Mouse (Mus musculus) midbrain, embryonic 13.5 days (tissue): ENCODE results near the gene Sfxn3. TPM values are rescaled to one million over a fixed set of nuclear protein-coding genes. Genes with fewer than 3 reads are reported as not detected.

Experiments used
- ATAC-seq: fragments of 200-750 bp; cut with Nextera tagmentation; 2 replicates; pipeline ENCODE4 v1.8.0; 2017; ENCODE audit warnings: mild to moderate bottlenecking, moderate TSS enrichment, moderate library complexity
- H3K27ac ChIP-seq: fragments of 300-500 bp; sonication (generic); 2 replicates; pipeline ENCODE4 v1.5.1; 2015; ENCODE audit warnings: inconsistent platforms, mild to moderate bottlenecking, moderate library complexity
- H3K27me3 ChIP-seq: fragments of 300-500 bp; sonication (generic); 2 replicates; pipeline ENCODE4 v1.6.1; 2015; ENCODE audit warnings: mild to moderate bottlenecking, inconsistent platforms
- H3K36me3 ChIP-seq: fragments of 300-500 bp; sonication (generic); 2 replicates; pipeline ENCODE4 v1.6.1; 2015; ENCODE audit warnings: mild to moderate bottlenecking, inconsistent platforms
- H3K4me1 ChIP-seq: fragments of 300-500 bp; sonication (generic); replicated peaks from 2 replicates; pipeline ENCODE4 v1.6.1; 2015; ENCODE audit warnings: inconsistent platforms
- H3K4me2 ChIP-seq: fragments of 300-500 bp; sonication (generic); replicated peaks from 2 replicates; pipeline ENCODE4 v1.6.1; 2015; ENCODE audit warnings: moderate library complexity, mild to moderate bottlenecking, inconsistent platforms
- H3K4me3 ChIP-seq: fragments of 300-500 bp; sonication (generic); replicated peaks from 2 replicates; pipeline ENCODE4 v1.5.1; 2015; ENCODE audit warnings: mild to moderate bottlenecking, inconsistent platforms
- H3K9ac ChIP-seq: fragments of 300-500 bp; sonication (generic); replicated peaks from 2 replicates; pipeline ENCODE4 v1.6.1; 2015; ENCODE audit warnings: mild to moderate bottlenecking, inconsistent platforms
- H3K9me3 ChIP-seq: fragments of 300-500 bp; sonication (generic); 2 replicates; pipeline ENCODE4 v1.6.1; 2016; ENCODE audit warnings: mild to moderate bottlenecking, inconsistent platforms
- WGBS: fragments of 180-500 bp; shearing (Covaris S2); methylation state at CpG from one replicate; pipeline ENCODE4 v1.1.7; 2015; 5-methylcytosine and 5-hydroxymethylcytosine counted together
- polyA plus RNA-seq: library from polyadenylated mRNA; unstranded; fragments of >200 nt; fragmentation: Nextera tagmentation; extraction: Ambion mirVana; gene quantifications from 2 replicates; pipeline ENCODE4 v1.2.1, GENCODE M21; 2015

The Sfxn3 gene
- polyA plus RNA-seq, 1 experiment from 2014 or later = 58.1 TPM

DNA sequence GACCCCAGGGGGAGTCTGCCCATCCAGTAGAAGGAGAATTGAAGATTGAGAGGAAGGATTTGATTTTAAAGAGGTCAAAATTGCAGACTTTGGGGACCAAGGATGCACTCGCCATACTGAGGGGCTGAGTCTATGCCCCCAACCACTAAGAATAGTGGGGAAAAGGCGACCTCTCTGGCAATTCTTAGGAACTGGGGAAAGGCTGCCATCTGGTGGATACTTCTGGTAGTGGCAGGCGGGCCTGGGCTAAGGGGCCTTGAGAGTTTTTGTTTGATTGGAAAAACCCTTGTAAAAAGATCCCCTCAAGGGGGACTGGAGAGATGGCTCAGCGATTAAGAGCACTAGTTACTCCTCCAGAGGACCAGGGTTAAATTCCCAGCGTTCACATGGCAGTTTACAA, 34.0 kb downstream of the Sfxn3 start:
- no peak for ATAC-seq
- no peak overlapping the region for H3K9ac ChIP-seq
- H3K4me3 ChIP-seq = peak overlapping the region; percentile 30; the same call in 1 of the 2 replicates
- H3K4me1 ChIP-seq = peaks cover 30% of the 10 kb centered on the region
- no peaks in the 10 kb centered on the region for H3K36me3 ChIP-seq
- 2% methylated on average over 5 of the region's 5 CpGs for WGBS
- peaks cover 98% of the 10 kb centered on the region for H3K27me3 ChIP-seq
- no peak overlapping the region for H3K27ac ChIP-seq
- H3K9me3 ChIP-seq = no peaks in the 10 kb centered on the region
- peak overlapping the region; percentile 55 for H3K4me2 ChIP-seq

DNA sequence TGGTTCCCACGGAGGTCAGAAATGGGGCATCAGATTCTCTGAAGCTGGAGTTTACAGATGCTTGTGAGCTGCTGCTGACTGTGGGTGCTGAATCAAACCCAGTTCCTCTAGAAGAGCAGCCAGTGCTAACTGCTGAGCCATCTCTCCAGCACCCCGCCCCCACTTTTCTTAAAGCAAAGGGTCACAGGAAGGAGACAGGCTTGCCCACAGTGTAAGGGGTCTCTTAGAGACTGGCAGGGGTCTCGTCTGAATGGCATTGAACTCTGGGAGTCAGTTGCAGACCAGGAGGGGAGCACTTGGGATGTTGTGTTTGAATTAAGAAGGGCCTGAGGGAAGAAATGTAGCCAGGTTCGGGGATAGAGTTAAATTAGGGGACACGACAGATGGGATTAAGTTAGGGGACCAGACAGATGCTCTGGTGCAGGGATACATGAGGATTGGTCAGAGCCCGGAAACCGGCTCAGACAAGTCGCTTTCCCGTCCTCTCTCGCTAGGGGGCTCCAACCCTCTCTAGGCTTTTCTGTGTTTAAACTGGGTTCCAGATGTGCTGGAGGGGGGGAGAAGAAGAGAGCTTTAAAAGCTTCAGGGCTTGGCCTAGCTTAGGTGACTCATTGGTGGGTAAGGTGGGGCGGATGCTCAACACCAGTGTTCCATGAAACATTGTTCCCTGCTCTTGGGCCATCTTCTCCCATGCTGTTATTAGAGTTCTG, 34.7 kb downstream of the Sfxn3 start:
- 18% methylated on average over 11 of the region's 11 CpGs for WGBS
- Histone ChIP-seq H3K4me1 (peaks cover 23% of the 10 kb centered on the region), H3K27ac (no peak overlapping the region), H3K9ac (no peak overlapping the region), H3K4me3 (no peak overlapping the region), H3K27me3 (peaks cover 98% of the 10 kb centered on the region), H3K4me2 (no peak overlapping the region), H3K36me3 (no peaks in the 10 kb centered on the region), H3K9me3 (no peaks in the 10 kb centered on the region)
- ATAC-seq = no peak

DNA sequence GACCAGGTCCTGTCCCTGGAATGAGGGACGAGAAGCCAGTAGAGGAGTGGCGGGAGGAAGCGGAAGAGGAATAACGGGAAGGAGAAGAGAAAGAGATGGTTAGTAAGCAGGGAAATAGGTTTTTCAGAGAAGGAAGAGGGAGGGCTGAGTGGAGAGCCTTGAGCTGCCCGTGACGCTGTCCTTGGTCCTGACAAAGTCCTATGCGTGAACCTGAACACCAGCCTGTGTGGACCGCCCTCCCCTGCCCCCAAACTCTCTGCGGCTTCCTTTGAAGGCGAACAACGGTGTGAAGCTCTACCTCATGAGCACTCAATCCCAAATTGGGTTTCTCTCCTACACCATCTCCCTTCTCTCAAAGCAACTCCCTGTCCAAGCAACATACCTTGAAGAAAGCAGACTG, 50.6 kb downstream of the Sfxn3 start:
- Histone ChIP-seq H3K27me3 (peaks cover 27% of the 10 kb centered on the region), H3K4me1 (no peaks in the 10 kb centered on the region), H3K36me3 (no peaks in the 10 kb centered on the region), H3K9me3 (no peaks in the 10 kb centered on the region), H3K4me3 (no peak overlapping the region), H3K4me2 (no peak overlapping the region), H3K9ac (no peak overlapping the region), H3K27ac (no peak overlapping the region)
- WGBS = 27% methylated on average over 11 of the region's 11 CpGs
- no peak for ATAC-seq

DNA sequence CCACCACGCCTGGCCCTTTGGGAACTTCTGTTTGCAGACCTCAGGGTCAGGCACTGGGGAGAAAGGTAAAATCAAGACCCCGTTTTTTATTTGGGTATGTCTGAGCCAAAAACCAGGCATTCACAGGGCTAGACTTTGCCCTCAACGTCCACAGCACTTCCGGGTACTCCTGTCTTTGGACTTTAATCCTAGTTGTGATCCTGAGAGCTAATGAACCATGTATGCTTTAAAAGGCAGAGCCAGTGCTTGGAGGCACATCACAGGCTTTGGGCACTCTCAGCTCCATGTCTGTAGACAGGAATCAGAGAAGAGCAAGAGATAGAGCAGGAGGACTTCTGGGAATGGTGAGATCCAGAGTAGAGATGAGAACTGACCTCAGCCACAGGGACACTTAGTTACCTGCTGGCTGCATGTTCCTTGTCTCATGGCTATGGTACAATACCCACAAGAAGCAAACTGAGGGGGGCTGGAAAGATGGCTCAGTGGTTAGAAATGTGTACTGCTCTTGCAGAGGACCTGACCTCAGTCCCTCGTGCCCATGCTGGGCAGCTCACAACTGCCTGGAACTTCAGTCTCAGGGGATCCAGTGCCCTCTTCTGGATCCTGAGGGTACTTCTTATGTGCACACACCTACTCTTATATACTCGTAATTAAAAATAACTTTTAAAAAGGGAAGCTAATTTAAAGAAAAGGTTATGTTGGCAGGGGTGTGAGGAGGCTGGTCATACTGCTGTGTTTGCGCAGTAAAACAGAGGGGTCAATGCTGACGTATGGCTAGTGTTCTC, 53.4 kb downstream of the Sfxn3 start:
- 75% methylated on average over 8 of the region's 8 CpGs for WGBS
- H3K36me3 ChIP-seq = no peaks in the 10 kb centered on the region
- ATAC-seq = no peak

DNA sequence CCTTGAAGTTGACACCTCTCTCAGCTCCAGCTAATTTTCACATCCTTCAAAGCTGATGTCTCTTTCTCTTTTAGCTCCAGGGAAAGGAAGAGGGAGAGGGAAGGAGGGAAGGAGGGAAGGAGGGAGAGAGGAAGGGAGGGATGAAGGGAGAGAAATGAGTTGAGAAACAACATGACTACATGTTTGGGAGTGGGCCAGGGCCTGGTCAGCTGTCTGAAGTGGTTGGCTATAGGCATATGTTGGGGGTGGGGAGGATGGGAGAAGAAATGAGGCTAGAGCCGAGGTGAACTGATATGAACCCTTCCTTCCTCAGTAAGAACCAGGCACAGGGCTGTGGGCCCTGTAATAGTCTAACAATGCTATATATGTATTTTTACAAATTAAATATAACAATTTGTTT, 58.3 kb downstream of the Sfxn3 start:
- H3K4me3 ChIP-seq = no peak overlapping the region
- no peak overlapping the region for H3K4me2 ChIP-seq
- no peak overlapping the region for H3K27ac ChIP-seq
- 58% methylated on average over 1 of the region's 1 CpGs for WGBS
- H3K9me3 ChIP-seq = no peaks in the 10 kb centered on the region
- no peak overlapping the region for H3K9ac ChIP-seq
- peaks cover 8% of the 10 kb centered on the region; the same call in 1 of the 2 replicates for H3K4me1 ChIP-seq
- H3K27me3 ChIP-seq = peaks cover 24% of the 10 kb centered on the region
- no peaks in the 10 kb centered on the region for H3K36me3 ChIP-seq
- no peak for ATAC-seq

More for the DNA sequence above, 53.4 kb downstream of the Sfxn3 start:
- Histone ChIP-seq H3K27me3 (peaks cover 44% of the 10 kb centered on the region), H3K9me3 (no peaks in the 10 kb centered on the region), H3K4me3 (no peak overlapping the region), H3K4me2 (no peak overlapping the region), H3K4me1 (peaks cover 8% of the 10 kb centered on the region; the same call in 1 of the 2 replicates), H3K27ac (no peak overlapping the region), H3K9ac (no peak overlapping the region)

Other genes starting within 250 kb of the Sfxn3 start
- gene Slf2, start 116.4 kb upstream of the Sfxn3 start, polyA plus RNA-seq = 30.0 and 30.2 TPM in 2 replicates
- 13.4 and 15.7 TPM in 2 replicates for gene Sema4g, start 58.4 kb upstream of the Sfxn3 start, polyA plus RNA-seq
- 19.2 and 20.0 TPM in 2 replicates for gene Twnk, start 41.8 kb upstream of the Sfxn3 start, polyA plus RNA-seq
- gene Mrpl43, start 41.1 kb upstream of the Sfxn3 start, polyA plus RNA-seq = 91.3 and 91.5 TPM in 2 replicates
- gene Lzts2, start 33.1 kb upstream of the Sfxn3 start, polyA plus RNA-seq = 24.6 and 30.9 TPM in 2 replicates
- 1.3 and 1.8 TPM in 2 replicates for gene Pdzd7, start 1.8 kb upstream of the Sfxn3 start, polyA plus RNA-seq
- 0.94 and 1.1 TPM in 2 replicates for gene Kazald1, start 27.7 kb downstream of the Sfxn3 start, polyA plus RNA-seq
- gene Tlx1, start 103.2 kb downstream of the Sfxn3 start, polyA plus RNA-seq = 0.07 TPM in 1 of 2 replicates, not detected in the other
- gene Lbx1, start 188.3 kb downstream of the Sfxn3 start, polyA plus RNA-seq = 0.13 TPM in 2 replicates